Mouse (Mus musculus) brain, embryonic 14.5 days (tissue): ENCODE results near the gene Hcst. TPM values are rescaled to one million over a fixed set of nuclear protein-coding genes. Genes with fewer than 3 reads are reported as not detected.

Source experiments
- DNase-seq: peaks from one replicate; pipeline ENCODE4 v3.0.0-alpha.2; 2011; ENCODE audit warnings: low read depth
- CTCF ChIP-seq: fragments of 200-500 bp; IDR thresholded peaks from 2 replicates; pipeline ENCODE4 v1.5.1; 2012; ENCODE audit warnings: inconsistent platforms, mild to moderate bottlenecking, moderate library complexity, borderline replicate concordance; ENCODE audit not compliant: insufficient read depth, insufficient read length; ENCODE audit errors: extremely low read depth
- POLR2A ChIP-seq: fragments of 200-500 bp; IDR thresholded peaks from 2 replicates; pipeline ENCODE4 v1.6.1; 2012; ENCODE audit warnings: mild to moderate bottlenecking, inconsistent platforms, borderline replicate concordance; ENCODE audit not compliant: poor library complexity, insufficient read depth, insufficient read length, severe bottlenecking; ENCODE audit errors: extremely low read depth
- polyA plus RNA-seq: library from polyadenylated mRNA; depleted of rRNA; stranded (reverse); fragments of >200 nt; gene quantifications from 2 replicates; pipeline ENCODE4 v1.2.3, GENCODE M21; 2012

The Hcst gene
- polyA plus RNA-seq, 1 experiment: 1.4 TPM

- DNase-seq: peak; percentile 87
- TF ChIP-seq CTCF (no peak), POLR2A (peak; percentile 69; the same call in 1 of the 2 replicates)
Observed at GRCm38 (mm10) chr7:30444971-30445751, 25.5 kb upstream of the Hcst start, which contains the start of gene Aplp1. Gene Aplp1 (minus strand): TSS chr7:30445535.

- TF ChIP-seq CTCF: no peak
- TF ChIP-seq POLR2A: no peak
- peak; percentile 96 for DNase-seq
Observed at GRCm38 (mm10) chr7:30444154-30444970, 24.7 kb upstream of the Hcst start.

DNA sequence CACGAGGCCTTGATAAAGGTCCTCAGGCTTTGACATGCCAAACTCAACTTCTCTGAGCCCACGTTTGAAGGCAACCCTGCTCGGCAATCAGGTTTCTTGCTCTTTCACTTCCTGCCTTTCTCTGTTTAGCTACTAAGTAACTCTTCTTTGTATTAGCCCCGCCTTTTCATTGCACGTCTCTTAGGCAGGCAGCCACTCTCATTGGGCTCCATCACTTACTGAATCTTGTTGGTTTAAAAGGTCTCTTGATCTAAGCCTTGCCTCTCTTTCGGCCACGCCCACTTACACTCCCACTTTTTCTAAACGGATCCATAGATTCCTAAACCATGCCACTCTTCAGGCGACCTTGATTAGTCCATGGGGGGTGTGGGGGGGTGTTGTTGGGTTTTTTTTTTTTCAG lies 24.0 kb upstream of the Hcst start:
- no peak for TF ChIP-seq POLR2A
- TF ChIP-seq CTCF: no peak
- peak; percentile 61 for DNase-seq

GRCm38 (mm10) chr7:30440697-30441096 lies 21.0 kb upstream of the Hcst start:
- no peak for TF ChIP-seq POLR2A
- peak; percentile 92 for TF ChIP-seq CTCF
- DNase-seq: peak; percentile 71

- DNase-seq: no peak
- TF ChIP-seq POLR2A (no peak), CTCF (no peak)
Observed at GRCm38 (mm10) chr7:30439734-30440133, 20.1 kb upstream of the Hcst start.

DNA sequence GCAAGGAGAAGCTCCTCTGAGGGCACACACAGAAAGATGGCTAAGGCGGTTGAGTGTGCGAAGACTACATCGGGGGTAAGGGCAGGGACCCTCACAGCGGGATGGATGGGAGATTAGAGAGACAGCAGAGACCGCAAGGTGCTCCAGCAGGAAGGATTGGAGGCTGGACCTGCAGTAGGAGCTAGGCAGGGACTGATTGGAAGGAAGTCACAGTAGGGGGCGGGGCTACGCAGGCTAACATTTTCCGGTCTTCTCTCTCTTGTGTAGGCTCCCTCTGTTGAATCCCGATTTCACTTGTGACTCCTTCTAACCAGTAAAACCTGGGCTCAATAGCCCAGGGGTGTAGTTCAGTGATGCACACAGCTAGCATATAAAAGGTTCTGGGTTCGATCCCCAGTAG lies 17.2 kb upstream of the Hcst start:
- TF ChIP-seq POLR2A: no peak
- no peak for TF ChIP-seq CTCF
- no peak for DNase-seq

GRCm38 (mm10) chr7:30435156-30435555 lies 15.5 kb upstream of the Hcst start:
- DNase-seq: no peak
- TF ChIP-seq POLR2A (no peak), CTCF (no peak)

DNA sequence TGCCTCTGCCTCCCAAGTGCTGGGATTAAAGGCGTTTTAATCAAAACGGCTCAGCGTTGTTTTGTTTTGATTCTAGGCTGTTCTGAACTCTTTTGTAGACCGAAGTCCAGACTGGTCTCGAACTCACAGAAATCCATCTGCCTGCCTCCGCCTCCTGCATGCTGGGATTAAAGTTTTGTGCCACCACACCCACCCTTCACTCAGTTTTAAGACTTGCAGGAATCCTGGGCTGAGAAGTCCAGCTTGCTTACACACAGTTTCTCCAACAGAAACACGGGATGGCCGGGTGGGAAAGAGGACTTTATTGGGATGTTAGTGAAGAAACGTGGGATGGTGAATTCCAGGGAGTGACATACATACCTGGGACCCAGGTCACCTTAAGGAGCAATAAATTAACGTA lies 15.0 kb upstream of the Hcst start:
- TF ChIP-seq CTCF (no peak), POLR2A (no peak)
- DNase-seq: no peak

DNA sequence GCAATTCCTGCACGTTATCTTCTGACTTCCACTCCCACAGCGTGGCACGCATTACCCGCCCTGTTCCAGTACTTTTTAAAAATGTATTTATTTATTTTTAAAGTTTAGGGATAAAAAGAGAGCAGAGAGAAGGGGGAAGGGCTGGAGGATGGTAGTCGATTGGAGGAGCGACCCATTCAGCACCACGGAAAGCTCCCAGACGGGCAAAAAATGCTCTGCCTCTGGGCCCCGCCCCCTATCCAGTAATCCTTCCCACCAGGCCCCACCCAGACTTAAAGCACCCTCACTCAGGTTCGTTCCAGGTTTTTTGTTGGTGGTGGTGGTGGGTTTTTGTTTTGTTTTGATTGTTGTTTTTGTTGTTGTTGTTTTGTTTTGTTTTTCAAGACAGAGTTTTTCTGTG lies 14.6 kb upstream of the Hcst start:
- TF ChIP-seq CTCF (no peak), POLR2A (no peak)
- no peak for DNase-seq

GRCm38 (mm10) chr7:30431793-30432192 lies 12.1 kb upstream of the Hcst start:
- TF ChIP-seq CTCF (peak; percentile 71; the same call in 1 of the 2 replicates), POLR2A (no peak)
- peak; percentile 90 for DNase-seq

- TF ChIP-seq POLR2A: no peak
- TF ChIP-seq CTCF: no peak
- DNase-seq: no peak
Observed at GRCm38 (mm10) chr7:30430191-30430590, 10.5 kb upstream of the Hcst start.
